Mouse (Mus musculus): ENCODE data around the gene Mutyh. TPM values are rescaled to one million over a fixed set of nuclear protein-coding genes. Genes with fewer than 3 reads are reported as not detected.
"Not testable (repeated sequence)": the region's sequence is repeated elsewhere in the genome, so short reads cannot be mapped to it uniquely, and the experiment has no call there.

Gene Mutyh
- total RNA-seq, 2 experiments from 2014 or later = 0.84 TPM; not detected in 1

- no peak for ATAC-seq (replicated peaks; ENCODE audit: low FRiP score, poor library complexity, severe bottlenecking)
Measured at GRCm38 (mm10) chr4:116819968-116820901, 12.7 kb downstream of the Mutyh start.

DNA sequence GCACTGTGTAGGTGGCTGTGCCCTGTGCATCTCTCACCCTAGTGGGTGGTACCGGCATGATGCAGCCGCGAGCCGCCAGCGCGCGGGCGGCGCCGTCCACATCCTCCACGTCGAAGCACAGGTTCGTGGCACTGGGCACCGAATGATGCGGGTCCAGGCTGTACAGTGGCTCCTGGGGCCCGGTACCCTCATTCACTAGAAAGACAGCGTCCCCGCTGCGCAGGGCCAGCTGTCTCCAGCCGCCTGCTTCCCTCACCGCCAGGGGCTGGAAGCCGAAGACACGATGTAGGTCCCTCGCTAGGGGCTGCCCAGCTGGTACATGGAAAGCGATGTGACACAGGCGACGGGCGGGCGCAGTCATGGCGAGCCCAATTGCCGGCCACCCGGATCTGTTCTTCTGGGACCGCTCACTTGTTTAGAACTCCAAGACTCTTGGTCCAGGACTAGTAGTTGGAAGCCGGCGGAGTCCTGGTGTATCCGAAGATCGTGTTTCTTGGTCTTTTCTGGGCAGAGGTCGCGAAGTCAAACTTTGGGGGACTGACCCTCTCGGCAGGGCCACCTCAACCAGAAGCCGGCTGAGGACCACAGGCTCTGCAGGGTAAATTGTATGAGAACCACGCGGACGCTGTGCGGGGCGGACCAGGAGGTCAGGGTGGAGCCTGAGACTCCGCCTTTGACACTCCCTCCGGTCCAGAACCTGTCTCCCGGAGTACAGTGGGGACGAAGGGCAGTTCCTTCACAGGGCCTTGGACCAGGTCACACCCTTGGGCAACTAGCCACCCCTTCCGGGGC, 13.6 kb downstream of the Mutyh start:
- peak; percentile 86 for ATAC-seq (replicated peaks; ENCODE audit: low FRiP score, poor library complexity, severe bottlenecking)

DNA sequence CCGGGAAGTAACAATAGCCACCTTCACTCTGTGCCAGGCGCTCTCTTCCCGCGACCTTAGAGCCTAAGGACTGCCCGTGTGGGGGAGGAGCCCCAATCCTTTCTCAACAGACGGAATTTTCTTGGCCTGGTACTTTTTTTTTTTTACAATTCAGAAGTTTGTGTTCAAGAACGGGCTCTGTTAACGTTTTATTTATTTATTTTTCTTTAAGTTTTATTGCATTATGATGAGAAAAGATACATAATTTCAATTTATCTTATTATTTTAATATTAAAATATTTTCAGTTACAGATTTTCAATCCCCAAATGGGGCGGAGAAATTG, 14.1 kb downstream of the Mutyh start, which contains the start of gene Hpdl:
Hpdl (minus strand) TSS at position 14 of the 323 bp plus-strand sequence.
- no peak for ATAC-seq (replicated peaks; ENCODE audit: low FRiP score, poor library complexity, severe bottlenecking)

DNA sequence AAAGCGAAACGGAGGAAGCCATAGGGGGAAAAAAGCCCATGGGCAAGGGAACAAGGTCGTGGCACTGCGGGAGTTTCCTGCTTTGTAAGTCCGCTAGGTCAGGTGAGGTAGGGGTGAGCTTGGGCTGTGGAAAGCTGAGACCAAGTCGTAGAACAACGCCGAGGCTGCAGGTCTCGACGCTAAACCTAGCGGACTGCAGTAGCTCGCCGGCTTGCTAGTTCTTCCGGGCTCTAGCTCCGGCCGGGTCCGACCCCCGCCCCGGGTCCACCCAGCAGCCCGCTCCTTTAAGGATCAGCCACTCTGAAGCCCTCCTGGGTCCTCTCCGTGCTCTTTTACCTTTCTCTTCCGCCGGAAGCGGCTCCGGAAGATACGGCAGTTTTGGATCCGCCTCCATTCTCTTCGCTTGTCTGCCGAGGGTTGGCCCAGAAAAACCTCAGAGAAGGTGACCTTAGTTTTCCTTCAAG, 17.1 kb downstream of the Mutyh start:
- peak; percentile 48 for ATAC-seq (replicated peaks; ENCODE audit: low FRiP score, poor library complexity, severe bottlenecking)

DNA sequence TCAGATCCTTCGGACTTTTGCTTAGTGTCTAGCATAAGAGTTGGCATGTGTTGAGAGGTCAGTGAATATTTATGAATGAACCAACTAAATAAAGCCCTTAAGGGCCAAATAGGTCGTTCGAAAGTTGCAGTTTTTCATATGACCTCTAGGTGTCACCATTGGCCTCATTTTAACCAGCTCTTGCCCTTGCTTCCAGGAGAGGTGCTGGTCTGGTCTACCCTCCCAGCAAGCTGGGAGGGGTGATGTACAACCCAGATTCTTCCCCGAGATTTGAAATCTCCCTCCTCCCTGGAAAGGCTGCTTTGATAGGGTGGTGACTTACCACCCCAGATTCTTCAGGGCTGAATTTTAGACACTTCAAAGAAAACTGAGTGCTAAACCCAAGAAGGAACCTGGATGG, 20.3 kb downstream of the Mutyh start:
- ATAC-seq (replicated peaks; ENCODE audit: low FRiP score, poor library complexity, severe bottlenecking) = 0 out of 2 replicates have a peak, but pooled peaks have one; percentile 60

GRCm38 (mm10) chr4:116829364-116830069, 22.0 kb downstream of the Mutyh start:
- no peak for ATAC-seq (replicated peaks; ENCODE audit: low FRiP score, poor library complexity, severe bottlenecking)

DNA sequence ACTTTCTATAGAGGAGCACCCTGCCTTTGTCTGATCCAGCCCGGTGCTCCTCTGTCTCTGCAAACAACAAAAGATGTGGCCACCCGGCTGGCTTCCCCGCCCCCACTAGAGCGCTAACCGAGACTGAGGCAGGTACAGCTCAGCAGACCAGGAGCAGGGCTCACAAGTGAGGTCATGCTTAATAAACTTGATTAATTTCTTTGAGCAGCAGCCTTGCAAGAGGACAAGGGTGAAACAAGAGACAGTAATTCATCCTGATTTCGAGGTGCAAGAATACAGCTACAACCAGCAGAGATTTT, 22.5 kb downstream of the Mutyh start:
- no peak for ATAC-seq (replicated peaks; ENCODE audit: low FRiP score, poor library complexity, severe bottlenecking)

- ATAC-seq (replicated peaks; ENCODE audit: low FRiP score, poor library complexity, severe bottlenecking) = no peak
Measured at GRCm38 (mm10) chr4:116838999-116839398, 31.5 kb downstream of the Mutyh start.

DNA sequence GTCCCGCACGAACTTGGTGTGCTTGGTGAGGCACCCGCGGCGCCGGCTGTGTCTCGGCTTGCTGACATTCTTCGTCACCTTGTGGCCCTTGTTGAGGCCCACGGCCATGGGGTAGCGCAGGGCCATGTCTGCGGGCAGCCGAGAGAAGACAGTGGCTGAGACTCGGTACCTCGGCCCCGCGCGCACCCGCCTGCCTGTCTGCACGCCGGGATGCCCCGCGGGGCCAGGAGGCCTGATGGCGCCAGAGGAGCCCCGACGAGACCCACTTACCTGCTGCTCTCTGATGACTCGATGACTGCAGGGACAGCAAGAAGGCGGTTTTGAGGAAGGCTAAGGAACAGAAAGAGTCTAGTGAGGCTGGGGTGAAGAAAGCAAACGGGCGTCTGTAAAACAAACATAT, 32.6 kb downstream of the Mutyh start:
- ATAC-seq (replicated peaks; ENCODE audit: low FRiP score, poor library complexity, severe bottlenecking) = not testable (repeated sequence)

GRCm38 (mm10) chr4:116840841-116841240, 33.3 kb downstream of the Mutyh start:
- ATAC-seq (replicated peaks; ENCODE audit: low FRiP score, poor library complexity, severe bottlenecking) = no peak

GRCm38 (mm10) chr4:116844324-116844723, 36.8 kb downstream of the Mutyh start:
- no peak for ATAC-seq (replicated peaks; ENCODE audit: low FRiP score, poor library complexity, severe bottlenecking)

- ATAC-seq (replicated peaks; ENCODE audit: low FRiP score, poor library complexity, severe bottlenecking) = no peak
Measured at GRCm38 (mm10) chr4:116849901-116850300, 42.4 kb downstream of the Mutyh start.

DNA sequence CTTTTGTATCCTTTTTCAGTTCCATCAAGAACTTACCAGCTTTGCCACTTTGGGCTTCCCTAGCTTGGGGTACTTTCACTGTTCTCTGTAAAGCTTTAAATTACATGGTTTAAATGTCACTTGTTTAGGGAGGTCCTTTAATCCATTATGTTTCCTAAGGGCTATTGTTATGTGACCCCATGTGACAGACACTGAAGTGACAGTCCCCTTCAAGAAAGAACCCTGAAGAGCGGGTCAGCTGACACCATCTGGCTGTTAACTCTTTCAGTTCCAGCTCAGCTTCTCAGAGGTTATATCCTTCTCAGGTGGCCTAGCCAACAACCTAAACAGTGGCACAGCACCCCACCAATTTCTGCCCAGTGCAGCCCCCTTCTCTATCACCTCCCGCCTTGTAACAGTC, 46.8 kb downstream of the Mutyh start:
- no peak for ATAC-seq (replicated peaks; ENCODE audit: low FRiP score, poor library complexity, severe bottlenecking)

GRCm38 (mm10) chr4:116857203-116857602, 49.7 kb downstream of the Mutyh start:
- no peak for ATAC-seq (replicated peaks; ENCODE audit: low FRiP score, poor library complexity, severe bottlenecking)

- ATAC-seq (replicated peaks; ENCODE audit: low FRiP score, poor library complexity, severe bottlenecking) = no peak
Measured at GRCm38 (mm10) chr4:116859711-116860110, 52.2 kb downstream of the Mutyh start.

DNA sequence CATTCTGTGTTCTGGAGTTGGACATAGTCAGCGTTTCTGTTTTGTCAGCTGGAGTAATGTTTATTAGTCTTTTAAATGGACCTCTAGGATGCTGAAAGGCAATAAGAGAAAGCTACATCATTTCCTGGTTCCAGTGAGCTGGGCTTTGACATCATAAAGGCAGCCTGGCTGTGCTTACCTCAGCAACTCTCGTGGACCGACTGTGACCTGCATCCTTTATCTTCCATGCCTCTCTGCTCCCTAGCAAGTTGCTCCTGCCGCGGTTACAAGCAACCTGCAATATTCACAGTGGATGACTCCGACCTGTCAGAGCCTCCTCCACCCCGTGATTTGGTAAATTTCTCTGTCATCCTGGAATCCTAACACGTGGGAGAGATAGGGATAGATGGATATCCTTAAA, 54.5 kb downstream of the Mutyh start:
- no peak for ATAC-seq (replicated peaks; ENCODE audit: low FRiP score, poor library complexity, severe bottlenecking)
